Mouse (Mus musculus) liver, embryonic 14.5 days (tissue): Measurements from ENCODE around the gene Rom1.

Experiments
- CTCF ChIP-seq: IDR thresholded peaks from 2 replicates; pipeline ENCODE4 v1.5.1; 2016; ENCODE audit warnings: antibody characterized with exemption, low read depth, control low read depth
- EP300 ChIP-seq: IDR thresholded peaks from 2 replicates; pipeline ENCODE4 v1.6.1; 2016; ENCODE audit warnings: antibody characterized with exemption, low read depth

DNA sequence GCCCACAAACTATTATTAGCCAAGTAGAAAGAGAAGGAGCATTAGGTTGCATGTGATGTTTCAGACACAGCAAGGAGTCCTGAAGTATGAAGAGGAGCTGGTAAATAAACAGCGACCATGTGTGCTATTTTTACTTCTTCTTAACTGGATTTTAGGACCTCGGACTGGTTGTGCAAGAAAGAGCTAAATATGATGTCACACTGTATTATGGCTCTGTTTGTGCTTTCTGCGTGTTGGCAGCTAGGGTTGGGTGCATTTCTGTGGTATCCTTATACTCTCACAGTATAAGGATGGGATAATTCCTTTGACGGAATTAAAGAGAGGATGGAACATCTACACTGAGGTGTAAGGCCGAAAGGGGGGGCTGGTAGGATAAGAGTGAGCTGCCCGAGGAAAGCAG is 16.1 kb upstream of the Rom1 start:
- no peak for TF ChIP-seq CTCF
- no peak for TF ChIP-seq EP300
